Mouse (Mus musculus) adrenal gland, postnatal 25 days (tissue): ENCODE results near the gene Olfr1297. TPM values are rescaled to one million over a fixed set of nuclear protein-coding genes. Genes with fewer than 3 reads are reported as not detected.

Source experiments
- DNase-seq: peaks from one replicate; pipeline ENCODE4 v3.0.0; 2021; ENCODE audit warnings: mixed read lengths
- long read RNA-seq: library from polyadenylated mRNA; stranded (forward); transcript quantifications from one replicate; pipeline ENCODE4 v2.0.0, GENCODE M21; 2021
- total RNA-seq: library from RNA; stranded (reverse); gene quantifications from 2 replicates; pipeline ENCODE4 v1.2.3, GENCODE M21; 2021

Gene Olfr1297
- total RNA-seq = not detected in 2 replicates
- long read RNA-seq = 0 reads

DNA sequence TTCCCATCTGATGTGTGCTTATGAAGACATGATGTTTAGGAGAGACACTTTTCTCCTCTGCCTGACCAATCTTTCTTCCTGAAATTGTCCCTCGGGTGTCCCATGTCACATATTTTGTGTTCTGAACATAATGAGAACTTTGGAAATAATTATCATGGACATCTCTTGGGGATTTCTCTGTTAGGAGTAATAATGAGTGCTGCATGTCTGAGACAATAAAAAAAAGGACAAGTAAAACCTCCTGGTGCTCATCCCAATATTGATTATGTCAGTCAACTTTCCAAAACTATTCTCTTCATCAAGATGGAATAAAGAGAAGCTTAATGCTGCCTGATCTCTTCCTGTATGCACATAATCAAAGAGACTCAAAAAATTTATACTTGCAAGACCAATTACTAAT, at the start of gene Olfr1297:
Gene Olfr1297 (minus strand): TSS at position 101 of the 400 bp plus-strand sequence.
- no peak for DNase-seq

DNA sequence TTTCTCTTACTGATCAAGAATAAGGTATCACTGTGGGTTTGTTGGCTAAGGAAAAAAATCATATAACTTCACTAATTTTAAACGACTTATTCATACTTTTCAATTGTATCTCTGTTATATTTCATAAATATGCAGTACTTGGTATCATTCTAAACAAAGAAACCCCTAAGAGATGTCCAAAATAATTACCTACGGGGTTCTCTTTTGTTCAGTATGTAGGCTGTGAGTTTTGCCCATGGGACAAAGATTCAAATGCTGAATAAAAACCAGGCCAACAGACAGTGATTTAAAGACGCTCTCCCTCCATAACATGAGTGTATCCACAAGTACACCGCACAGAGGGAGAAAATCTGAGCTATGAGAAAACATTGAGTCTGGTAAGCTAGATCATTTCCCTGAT, 34.8 kb upstream of the Olfr1297 start, which contains the start of gene Olfr1299:
Gene Olfr1299 (plus strand): TSS at position 301 of the 400 bp plus-strand sequence.
- no peak for DNase-seq

GRCm38 (mm10) chr2:111649101-111649500, 22.8 kb upstream of the Olfr1297 start, which contains the start of gene Olfr1298:
TSS of gene Olfr1298 (minus strand) at chr2:111649201.
- no peak for DNase-seq

- DNase-seq = no peak
Observed at GRCm38 (mm10) chr2:111569581-111569980, 56.7 kb downstream of the Olfr1297 start, which contains the start of gene Olfr1295. TSS of gene Olfr1295 (minus strand) at chr2:111569681.

Other genes with a start within 250 kb of the Olfr1297 start
- gene Olfr1286, start 203.4 kb downstream of the Olfr1297 start, total RNA-seq = not detected in 2 replicates
- gene Olfr1287, start 177.4 kb downstream of the Olfr1297 start, total RNA-seq = not detected in 2 replicates
- gene Olfr1288, start 152.4 kb downstream of the Olfr1297 start, total RNA-seq = not detected in 2 replicates
- gene Olfr1289, start 145.7 kb downstream of the Olfr1297 start, total RNA-seq = not detected in 2 replicates
- gene Olfr1290, start 132.7 kb downstream of the Olfr1297 start, total RNA-seq = not detected in 2 replicates
- not detected in 2 replicates for gene Olfr1291-ps1, start 129.3 kb downstream of the Olfr1297 start, total RNA-seq
- gene Olfr1293-ps, start 101.3 kb downstream of the Olfr1297 start, total RNA-seq = not detected in 2 replicates
- not detected in 2 replicates for gene Olfr1294, start 86.2 kb downstream of the Olfr1297 start, total RNA-seq
- gene Olfr1295, start 56.8 kb downstream of the Olfr1297 start, total RNA-seq = not detected in 2 replicates
- not detected in 2 replicates for gene Olfr1298, start 22.7 kb upstream of the Olfr1297 start, total RNA-seq
- gene Olfr1299, start 34.9 kb upstream of the Olfr1297 start, total RNA-seq = not detected in 2 replicates
- gene Olfr1301, start 124.5 kb upstream of the Olfr1297 start, total RNA-seq = not detected in 2 replicates
- gene Olfr1302, start 150.9 kb upstream of the Olfr1297 start, total RNA-seq = not detected in 2 replicates
- gene Olfr1303, start 193.8 kb upstream of the Olfr1297 start, total RNA-seq = not detected in 2 replicates